Mouse (Mus musculus): ENCODE results near the gene Inhbc. TPM values are rescaled to one million over a fixed set of nuclear protein-coding genes. Genes with fewer than 3 reads are reported as not detected.
A peak's percentile ranks its signal among the peaks of the same experiment; 100 is the strongest.
"Not testable (repeated sequence)": the region's sequence is repeated elsewhere in the genome, so short reads cannot be mapped to it uniquely, and the experiment has no call there.

Inhbc gene
- polyA plus RNA-seq, 1 experiment: not detected

GRCm38 (mm10) chr10:127312858-127313257 is 57.4 kb downstream of the Inhbc start:
- H3K4me3 ChIP-seq (replicated peaks; ENCODE audit: insufficient read depth, low read depth, low read length): no peak overlapping the region
- 70% methylated on average over 4 of the region's 4 CpGs for WGBS
- H3K27me3 ChIP-seq (ENCODE audit: control insufficient read depth, insufficient read depth, low read length): no peaks in the 10 kb centered on the region
- no peak overlapping the region for H3K27ac ChIP-seq (ENCODE audit: insufficient read depth, low read length)
- no peaks in the 10 kb centered on the region for H3K4me1 ChIP-seq (ENCODE audit: control insufficient read depth, insufficient read depth, low read length)
- DNase-seq: no peak
- TF ChIP-seq CTCF (IDR thresholded peaks at IDR 0.05; ENCODE audit: borderline replicate concordance, insufficient read depth, low read depth, low read length) (no peak), POLR2A (IDR thresholded peaks at IDR 0.05; ENCODE audit: borderline replicate concordance, insufficient read depth, low read length) (no peak)

GRCm38 (mm10) chr10:127312356-127312676 is 57.9 kb downstream of the Inhbc start:
- peak; percentile 80 to 85 for DNase-seq
- H3K27ac ChIP-seq (ENCODE audit: insufficient read depth, low read length): peak overlapping the region; percentile 23; the same call in 1 of the 2 replicates
- TF ChIP-seq POLR2A (IDR thresholded peaks at IDR 0.05; ENCODE audit: borderline replicate concordance, insufficient read depth, low read length) (no peak), CTCF (IDR thresholded peaks at IDR 0.05; ENCODE audit: borderline replicate concordance, insufficient read depth, low read depth, low read length) (peak; percentile 75; the same call in 1 of the 2 replicates)
- H3K4me1 ChIP-seq (ENCODE audit: control insufficient read depth, insufficient read depth, low read length): no peaks in the 10 kb centered on the region
- WGBS: 0% methylated on average over 4 of the region's 4 CpGs
- H3K27me3 ChIP-seq (ENCODE audit: control insufficient read depth, insufficient read depth, low read length): no peaks in the 10 kb centered on the region
- H3K4me3 ChIP-seq (replicated peaks; ENCODE audit: insufficient read depth, low read depth, low read length): peak overlapping the region; percentile 91

- DNase-seq: peak; percentile 95 to 97
- Histone ChIP-seq H3K4me1 (ENCODE audit: control insufficient read depth, insufficient read depth, low read length) (no peaks in the 10 kb centered on the region), H3K4me3 (replicated peaks; ENCODE audit: insufficient read depth, low read depth, low read length) (peak within 1 kb of the TSS; percentile 91), H3K27ac (ENCODE audit: insufficient read depth, low read length) (peak within 1 kb of the TSS; percentile 61), H3K27me3 (ENCODE audit: control insufficient read depth, insufficient read depth, low read length) (no peaks in the 10 kb centered on the region)
- no peak for TF ChIP-seq CTCF (IDR thresholded peaks at IDR 0.05; ENCODE audit: borderline replicate concordance, insufficient read depth, low read depth, low read length)
- TF ChIP-seq POLR2A (IDR thresholded peaks at IDR 0.05; ENCODE audit: borderline replicate concordance, insufficient read depth, low read length): peak; percentile 68; the same call in 1 of the 2 replicates
- under 1% methylated on average over 65 of the region's 65 CpGs for WGBS
Measured at GRCm38 (mm10) chr10:127311476-127312355, 58.5 kb downstream of the Inhbc start, which contains the start of gene Mars. TSS of gene Mars (minus strand) at chr10:127311786.

GRCm38 (mm10) chr10:127310523-127311475 is 59.4 kb downstream of the Inhbc start:
- Histone ChIP-seq H3K4me1 (ENCODE audit: control insufficient read depth, insufficient read depth, low read length) (no peaks in the 10 kb centered on the region), H3K27ac (ENCODE audit: insufficient read depth, low read length) (peak overlapping the region; percentile 61), H3K4me3 (replicated peaks; ENCODE audit: insufficient read depth, low read depth, low read length) (peak overlapping the region; percentile 91), H3K27me3 (ENCODE audit: control insufficient read depth, insufficient read depth, low read length) (no peaks in the 10 kb centered on the region)
- 35% methylated on average over 23 of the region's 23 CpGs for WGBS
- no peak for DNase-seq
- no peak for TF ChIP-seq POLR2A (IDR thresholded peaks at IDR 0.05; ENCODE audit: borderline replicate concordance, insufficient read depth, low read length)
- no peak for TF ChIP-seq CTCF (IDR thresholded peaks at IDR 0.05; ENCODE audit: borderline replicate concordance, insufficient read depth, low read depth, low read length)

- 51% methylated on average over 3 of the region's 3 CpGs for WGBS
- not testable (repeated sequence) for H3K4me3 ChIP-seq (replicated peaks; ENCODE audit: insufficient read depth, low read depth, low read length); H3K27ac ChIP-seq (ENCODE audit: insufficient read depth, low read length); H3K27me3 ChIP-seq (ENCODE audit: control insufficient read depth, insufficient read depth, low read length); H3K4me1 ChIP-seq (ENCODE audit: control insufficient read depth, insufficient read depth, low read length); DNase-seq
Measured at GRCm38 (mm10) chr10:127309167-127309566, 61.1 kb downstream of the Inhbc start.

Other genes starting within 250 kb of the Inhbc start
- gene Os9, start 249.3 kb downstream of the Inhbc start, polyA plus RNA-seq (2012; rRNA removed): 98.9 and 100 TPM in 2 replicates
- 81.9 and 83.6 TPM in 2 replicates for gene B4galnt1, start 205.2 kb downstream of the Inhbc start, polyA plus RNA-seq (2012; rRNA removed)
- gene Slc26a10, start 189.8 kb downstream of the Inhbc start, polyA plus RNA-seq (2012; rRNA removed): 3.1 and 3.3 TPM in 2 replicates
- gene Arhgef25, start 180.3 kb downstream of the Inhbc start, polyA plus RNA-seq (2012; rRNA removed): 105 and 117 TPM in 2 replicates
- gene Dtx3, start 174.7 kb downstream of the Inhbc start, polyA plus RNA-seq (2012; rRNA removed): 321 and 339 TPM in 2 replicates
- gene Pip4k2c, start 158.8 kb downstream of the Inhbc start, polyA plus RNA-seq (2012; rRNA removed): 58.8 and 64.1 TPM in 2 replicates
- gene Kif5a, start 107.1 kb downstream of the Inhbc start, polyA plus RNA-seq (2012; rRNA removed): 377 and 378 TPM in 2 replicates
- gene Dctn2, start 104.1 kb downstream of the Inhbc start, polyA plus RNA-seq (2012; rRNA removed): 322 and 328 TPM in 2 replicates
- 47.8 and 51.8 TPM in 2 replicates for gene Mbd6, start 81.4 kb downstream of the Inhbc start, polyA plus RNA-seq (2012; rRNA removed)
- 81.6 and 87.4 TPM in 2 replicates for gene Mars, start 58.6 kb downstream of the Inhbc start, polyA plus RNA-seq (2012; rRNA removed)
- gene Arhgap9, start 48.5 kb downstream of the Inhbc start, polyA plus RNA-seq (2012; rRNA removed): 0.87 and 0.97 TPM in 2 replicates
- 10.6 and 12.5 TPM in 2 replicates for gene Gli1, start 28.5 kb downstream of the Inhbc start, polyA plus RNA-seq (2012; rRNA removed)
- 0.03 TPM in 1 of 2 replicates, not detected in the other for gene Inhbe, start 16.0 kb downstream of the Inhbc start, polyA plus RNA-seq (2012; rRNA removed)
- 137 and 145 TPM in 2 replicates for gene R3hdm2, start 9.9 kb upstream of the Inhbc start, polyA plus RNA-seq (2012; rRNA removed)
- gene Stac3, start 131.3 kb upstream of the Inhbc start, polyA plus RNA-seq (2012; rRNA removed): 8.3 TPM in 2 replicates
- gene Ndufa4l2, start 144.5 kb upstream of the Inhbc start, polyA plus RNA-seq (2012; rRNA removed): 10.4 and 11.5 TPM in 2 replicates
- 68.2 and 69.8 TPM in 2 replicates for gene Shmt2, start 152.0 kb upstream of the Inhbc start, polyA plus RNA-seq (2012; rRNA removed)
- gene Nxph4, start 164.1 kb upstream of the Inhbc start, polyA plus RNA-seq (2012; rRNA removed): 30.3 and 33.8 TPM in 2 replicates

Data from cerebellum, adult 2 months (tissue).